8 mouse cellular contexts compared by ENCODE assay signal in the genomic region with DNA sequence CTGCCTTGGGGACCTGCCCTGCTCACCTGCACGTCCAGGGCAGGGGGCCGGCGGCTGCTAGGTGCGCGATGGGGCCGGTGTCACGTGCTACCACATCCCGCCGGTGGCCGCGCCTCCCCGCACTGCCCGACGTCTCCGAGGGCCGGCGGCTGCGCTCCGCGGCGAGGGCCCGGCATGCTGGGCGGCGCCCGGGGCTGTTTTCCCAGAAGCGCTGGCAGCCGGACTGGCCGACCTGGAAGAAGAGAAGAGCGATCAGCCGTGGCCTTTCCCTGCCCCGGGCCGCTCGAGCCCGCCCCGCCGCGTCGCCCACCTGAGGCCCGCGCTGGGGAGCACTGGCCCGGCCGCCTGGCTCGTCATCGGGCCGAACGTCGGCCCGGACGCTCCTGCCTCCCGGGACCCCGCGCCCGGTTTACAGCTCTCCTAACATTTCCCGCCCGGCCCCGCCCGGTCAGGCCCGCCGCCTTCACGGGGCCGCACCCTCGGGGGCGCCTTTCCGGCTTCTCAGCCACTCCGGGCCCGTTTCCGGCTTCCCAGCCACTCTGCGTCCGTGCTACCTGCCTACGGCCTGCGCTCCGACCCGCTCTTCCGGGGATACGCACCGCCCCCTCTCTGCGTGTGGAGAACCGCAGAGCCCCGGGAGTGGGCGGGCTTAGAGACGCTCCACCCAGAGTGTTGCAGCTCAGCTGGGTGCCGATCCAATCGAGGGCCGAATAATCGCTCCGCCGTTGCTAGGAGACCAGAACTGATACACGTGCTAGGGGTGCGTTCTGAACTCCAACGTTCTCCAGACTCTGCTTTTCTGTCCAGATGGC. TPM values are rescaled to one million over a fixed set of nuclear protein-coding genes. Genes with fewer than 3 reads are reported as not detected.
A peak's percentile ranks its signal among the peaks of the same experiment; 100 is the strongest.
DNase-seq lines count a peak whose midpoint lies in the region; ATAC-seq and TF ChIP-seq lines count a peak whose summit lies in the region.

Gene Prdm4 (minus strand): TSS at position 645 of the 812 bp plus-strand sequence.

- peaks cover 20% of the 10 kb centered on the region for H3K79me2 ChIP-seq in MEL (ENCODE audit: control insufficient read depth, insufficient read depth, low read length, poor library complexity)

- peak within 1 kb of the TSS; percentile 94 for H3K9ac ChIP-seq in MEL (ENCODE audit: control insufficient read depth, low read depth, low read length, poor library complexity, severe bottlenecking)
- peak within 1 kb of the TSS; percentile 79 for H3K9ac ChIP-seq in forebrain, postnatal 0 days
- H3K9ac ChIP-seq in lung, embryonic 15.5 days = peak within 1 kb of the TSS; percentile 81

- peak within 1 kb of the TSS; percentile 46 for H3K27ac ChIP-seq in MEL (ENCODE audit: control insufficient read depth, low read depth, low read length)
- H3K27ac ChIP-seq in cerebellum, adult 2 months (ENCODE audit: insufficient read depth, low read length) = 0 out of 2 replicates have a peak within 1 kb of the TSS, but pooled peaks have one; percentile 13
- H3K27ac ChIP-seq in forebrain, postnatal 0 days (ENCODE audit: low read depth, low read length) = peak within 1 kb of the TSS; percentile 80
- H3K27ac ChIP-seq in lung, embryonic 15.5 days = peak within 1 kb of the TSS; percentile 88

- H3K9me3 ChIP-seq in MEL (replicated peaks; ENCODE audit: insufficient read depth, low read length) = no peaks in the 10 kb centered on the region
- no peaks in the 10 kb centered on the region for H3K9me3 ChIP-seq in forebrain, postnatal 0 days (ENCODE audit: low read length)
- no peaks in the 10 kb centered on the region for H3K9me3 ChIP-seq in lung, embryonic 15.5 days

- peak; percentile 100 for ATAC-seq in forebrain, postnatal 0 days
- peak; percentile 100 for ATAC-seq in lung, embryonic 15.5 days (ENCODE audit: borderline replicate concordance, extremely low read depth, low FRiP score, low TSS enrichment)

- TF ChIP-seq EP300 in MEL (IDR thresholded peaks at IDR 0.05; ENCODE audit: low read depth in 1 of 2, low read length in 2 of 2) = 0 out of 4 replicates have a peak, but pooled peaks of 1 of the 2 experiments have one; percentile 9

- DNase-seq in MEL (ENCODE audit: low read depth, low spot score) = peak; percentile 98
- peak; percentile 96 to 97 for DNase-seq in cerebellum, adult 2 months
- peak; percentile 99 for DNase-seq in forebrain, postnatal 0 days
- DNase-seq in heart, postnatal 4 days = peak; percentile 96
- peak; percentile 97 for DNase-seq in layer of hippocampus, adult 8-10 months (ENCODE audit: low spot score in 2 of 2)
- peak; percentile 97 for DNase-seq in ovary, adult 18-20 months (ENCODE audit: low spot score)
- DNase-seq in thymus, postnatal 0 days (ENCODE audit: low spot score) = peak; percentile 98

- peaks cover 0 to 10% of the 10 kb centered on the region in 2 experiments; a peak in 3 of 4 replicates for H3K4me1 ChIP-seq in MEL (ENCODE audit: control insufficient read depth in 1 of 2, insufficient read depth in 2 of 2, low read length in 2 of 2)
- peaks cover 3% of the 10 kb centered on the region; the same call in 1 of the 2 replicates for H3K4me1 ChIP-seq in cerebellum, adult 2 months (ENCODE audit: control insufficient read depth, insufficient read depth, low read length)
- 0 out of 2 replicates have a peak, but pooled peaks cover 3% of the 10 kb centered on the region for H3K4me1 ChIP-seq in forebrain, postnatal 0 days (ENCODE audit: insufficient read depth)
- H3K4me1 ChIP-seq in lung, embryonic 15.5 days = peaks cover 14% of the 10 kb centered on the region

- H3K4me3 ChIP-seq in MEL (ENCODE audit: control insufficient read depth in 1 of 2, insufficient read depth in 1 of 2, low read depth in 2 of 2, low read length in 2 of 2) = peak within 1 kb of the TSS; percentile 90 to 93
- peak within 1 kb of the TSS; percentile 78 for H3K4me3 ChIP-seq in cerebellum, adult 2 months (replicated peaks; ENCODE audit: insufficient read depth, low read depth, low read length)
- peak within 1 kb of the TSS; percentile 98 for H3K4me3 ChIP-seq in forebrain, postnatal 0 days (ENCODE audit: low read depth, low read length)
- peak within 1 kb of the TSS; percentile 96 for H3K4me3 ChIP-seq in lung, embryonic 15.5 days

- WGBS in cerebellum, adult 2 months = under 1% methylated on average over 87 of the region's 90 CpGs
- 4% methylated on average over 81 of the region's 90 CpGs for WGBS in forebrain, postnatal 0 days
- WGBS in lung, embryonic 15.5 days = under 1% methylated on average over 89 of the region's 90 CpGs

- TF ChIP-seq CTCF in MEL (IDR thresholded peaks at IDR 0.05 in 2 of 3, conservative IDR thresholded peaks at IDR 0.05 in 1 of 3; ENCODE audit: control insufficient read depth in 1 of 3, insufficient read depth in 1 of 3, low read depth in 2 of 3, low read length in 3 of 3, poor library complexity in 1 of 3, severe bottlenecking in 1 of 3) = no peak
- TF ChIP-seq CTCF in cerebellum, adult 2 months (IDR thresholded peaks at IDR 0.05; ENCODE audit: borderline replicate concordance, insufficient read depth, low read depth, low read length) = no peak
- peak; percentile 55 for TF ChIP-seq CTCF in forebrain, postnatal 0 days (IDR thresholded peaks at IDR 0.05; ENCODE audit: low read depth)

- H3K27me3 ChIP-seq in MEL (ENCODE audit: control insufficient read depth in 1 of 2, insufficient read depth in 2 of 2, low read length in 2 of 2) = no peaks in the 10 kb centered on the region
- H3K27me3 ChIP-seq in cerebellum, adult 2 months (ENCODE audit: control insufficient read depth, insufficient read depth, low read length) = no peaks in the 10 kb centered on the region; the same call in 1 of the 2 replicates
- no peaks in the 10 kb centered on the region for H3K27me3 ChIP-seq in forebrain, postnatal 0 days (ENCODE audit: insufficient read depth, low read length)
- no peaks in the 10 kb centered on the region; the same call in 1 of the 2 replicates for H3K27me3 ChIP-seq in lung, embryonic 15.5 days

- peak within 1 kb of the TSS; percentile 75 for H3K4me2 ChIP-seq in forebrain, postnatal 0 days (ENCODE audit: low read depth)
- peak within 1 kb of the TSS; percentile 83 for H3K4me2 ChIP-seq in lung, embryonic 15.5 days

- peak; percentile 73 to 86; a peak in 3 of 4 replicates for TF ChIP-seq POLR2A in MEL (IDR thresholded peaks at IDR 0.05; ENCODE audit: control insufficient read depth in 1 of 2, insufficient read depth in 1 of 2, low read depth in 1 of 2, low read length in 2 of 2, poor library complexity in 1 of 2)
- TF ChIP-seq POLR2A in cerebellum, adult 2 months (IDR thresholded peaks at IDR 0.05; ENCODE audit: borderline replicate concordance, insufficient read depth, low read length) = peak; percentile 11; the same call in 1 of the 2 replicates

- no peak for TF ChIP-seq RAD21 in MEL (IDR thresholded peaks at IDR 0.05; ENCODE audit: low read depth, low read length)

- H3K36me3 ChIP-seq in MEL (ENCODE audit: control insufficient read depth in 1 of 2, insufficient read depth in 2 of 2, low read length in 2 of 2) = peaks cover 0 to 12% of the 10 kb centered on the region in 2 experiments; a peak in 3 of 4 replicates
- H3K36me3 ChIP-seq in forebrain, postnatal 0 days (ENCODE audit: insufficient read depth) = peaks cover 19% of the 10 kb centered on the region
- peaks cover 25% of the 10 kb centered on the region for H3K36me3 ChIP-seq in lung, embryonic 15.5 days

TF ChIP-seq in MEL, 35 proteins besides CTCF, POLR2A, EP300 and RAD21:
- TF ChIP-seq GATA1 (IDR thresholded peaks at IDR 0.05; ENCODE audit: low read depth, low read length) (peak; percentile 30; the same call in 1 of the 2 replicates), USF1 (IDR thresholded peaks at IDR 0.05; ENCODE audit: low read depth, low read length) (peak; percentile 76), MYB (IDR thresholded peaks at IDR 0.05; ENCODE audit: low read depth, low read length) (no peak), MAFK (IDR thresholded peaks at IDR 0.05; ENCODE audit: borderline replicate concordance, low read depth, low read length) (no peak), MYC (IDR thresholded peaks at IDR 0.05; ENCODE audit: low read depth, low read length) (peak; percentile 98), BHLHE40 (IDR thresholded peaks at IDR 0.05; ENCODE audit: borderline replicate concordance, low read depth, low read length) (peak; percentile 90), NRF1 (IDR thresholded peaks at IDR 0.05; ENCODE audit: insufficient read depth, low read depth, low read length, poor library complexity, severe bottlenecking) (peak; percentile 54; the same call in 1 of the 2 replicates), HCFC1 (IDR thresholded peaks at IDR 0.05; ENCODE audit: low read depth, low read length) (peak; percentile 88), POLR2AphosphoS5 (IDR thresholded peaks at IDR 0.05; ENCODE audit: borderline replicate concordance, low read depth, low read length) (no peak), SIN3A (IDR thresholded peaks at IDR 0.05; ENCODE audit: low read length) (peak; percentile 100), MXI1 (IDR thresholded peaks at IDR 0.05; ENCODE audit: low read depth, low read length) (peak; percentile 99), ETS1 (IDR thresholded peaks at IDR 0.05; ENCODE audit: low read depth, low read length) (peak; percentile 76), NELFE (IDR thresholded peaks at IDR 0.05; ENCODE audit: low read depth, low read length) (peak; percentile 80), KAT2A (conservative IDR thresholded peaks at IDR 0.05; ENCODE audit: low read depth, low read length) (peak; percentile 53; the same call in 1 of the 2 replicates), MAZ (IDR thresholded peaks at IDR 0.05; ENCODE audit: low read depth, low read length) (peak; percentile 77; the same call in 1 of the 2 replicates), MAX (IDR thresholded peaks at IDR 0.05; ENCODE audit: low read length) (peak; percentile 96), ELF1 (IDR thresholded peaks at IDR 0.05; ENCODE audit: low read depth, low read length) (peak; percentile 98), GABPA (IDR thresholded peaks at IDR 0.05; ENCODE audit: low read depth, low read length) (no peak)

RNA-seq across cellular contexts. Expression of gene Prdm4, which starts in this region (rescaled TPM):
- 24.8 and 26.2 TPM in 2 replicates for total RNA-seq in MEL (2012; rRNA removed)
- 10 to 100 TPM; 38.5 to 43.4 TPM for polyA plus RNA-seq in MEL (2012; ENCODE audit: insufficient read depth in 1 of 2, insufficient read length in 2 of 2, low read depth in 1 of 2, low replicate concordance in 2 of 2, missing spikeins in 1 of 2)
- polyA plus RNA-seq in cerebellum, adult 2 months (2012; rRNA removed) = 27.8 and 29.4 TPM in 2 replicates
- total RNA-seq in forebrain, postnatal 0 days (2014; rRNA removed) = 51.6 and 65.0 TPM in 2 replicates
- polyA plus RNA-seq in forebrain, postnatal 0 days (2015; fragmentation: Nextera tagmentation; extraction: Ambion mirVana) = 12.8 and 14.6 TPM in 2 replicates
- total RNA-seq in heart, postnatal 4 days (2021) = 10 to 100 TPM; 17.2 to 18.8 TPM
- 10 to 100 TPM; 25.5 to 31.2 (median 28.9) TPM for total RNA-seq in layer of hippocampus, adult 8-10 months (2022)
- polyA plus RNA-seq in lung, embryonic 15.5 days (2015; fragmentation: Nextera tagmentation; extraction: Ambion mirVana) = 13.8 and 14.1 TPM in 2 replicates
- 10.6 and 11.0 TPM in 2 replicates for polyA plus RNA-seq in thymus, postnatal 0 days (2015; fragmentation: Nextera tagmentation; extraction: Ambion mirVana)

Comparison
In these comparisons a context has a peak if more than half of its experiments do, and no peak if none do; other contexts are left out.
1. Peak in every context shown above with its lines: DNase-seq, ATAC-seq, H3K4me3 ChIP-seq and H3K27ac ChIP-seq.
2. H3K27ac ChIP-seq: peak in every context shown above with its lines; median percentile 88 in lung, embryonic 15.5 days; 80 in forebrain, postnatal 0 days; 46 in MEL; 13 in cerebellum, adult 2 months.